Mouse (Mus musculus) stomach, postnatal 0 days (tissue): ENCODE measurements at regions not wholly inside any gene's neighbourhood (a gene's known extent, or its start where the extent isn't known, plus 50 kb on each side); places are given as distances from the start of the nearest gene placed in this dataset.

Source experiments
- CTCF ChIP-seq: IDR thresholded peaks from 2 replicates; pipeline ENCODE4 v1.5.1; 2016; ENCODE audit warnings: antibody characterized with exemption, low read depth, mild to moderate bottlenecking, moderate library complexity
- EP300 ChIP-seq: optimal IDR thresholded peaks from 2 replicates; pipeline ENCODE3; 2016; ENCODE audit warnings: antibody characterized with exemption

DNA sequence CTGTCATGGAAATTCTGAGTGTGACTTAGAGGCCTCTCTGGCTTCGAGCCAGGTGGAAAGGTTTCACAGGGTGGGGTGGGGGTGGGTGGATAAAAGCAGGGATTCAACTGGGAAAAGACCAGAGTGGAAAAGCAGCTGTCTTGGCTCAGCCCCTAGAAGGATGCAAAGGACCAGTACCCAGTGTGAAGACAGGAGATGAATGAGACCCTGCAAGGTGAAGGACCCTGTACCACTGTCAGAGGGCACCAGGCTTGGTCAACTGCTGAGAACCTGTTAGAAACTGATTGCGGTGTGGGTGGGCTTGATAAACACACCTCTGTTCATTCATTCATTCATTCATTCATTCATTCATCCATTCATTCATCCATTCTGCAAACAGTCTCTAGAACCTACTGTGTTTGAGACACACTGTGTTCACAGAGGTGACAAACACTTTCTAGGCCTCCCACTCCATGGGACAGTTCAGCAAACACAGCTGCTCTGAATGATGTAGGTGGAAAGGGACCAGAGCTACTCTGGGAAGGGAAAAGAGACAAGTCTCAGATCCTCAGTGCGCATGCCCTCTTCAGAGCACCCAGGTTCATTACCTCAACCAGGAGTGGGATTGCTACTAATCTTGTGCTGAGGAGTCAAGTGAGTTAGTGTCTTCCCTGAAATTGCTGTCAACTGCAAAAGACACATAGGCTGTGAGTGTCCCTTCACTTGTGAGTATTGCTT lies 100.4 kb upstream of the Sesn3 start:
- TF ChIP-seq CTCF (no peak), EP300 (no peak)
